Mouse (Mus musculus): ENCODE data around the gene Gm20736.
"Not testable (repeated sequence)": the region's sequence is repeated elsewhere in the genome, so short reads cannot be mapped to it uniquely, and the experiment has no call there.

The Gm20736 gene

DNA sequence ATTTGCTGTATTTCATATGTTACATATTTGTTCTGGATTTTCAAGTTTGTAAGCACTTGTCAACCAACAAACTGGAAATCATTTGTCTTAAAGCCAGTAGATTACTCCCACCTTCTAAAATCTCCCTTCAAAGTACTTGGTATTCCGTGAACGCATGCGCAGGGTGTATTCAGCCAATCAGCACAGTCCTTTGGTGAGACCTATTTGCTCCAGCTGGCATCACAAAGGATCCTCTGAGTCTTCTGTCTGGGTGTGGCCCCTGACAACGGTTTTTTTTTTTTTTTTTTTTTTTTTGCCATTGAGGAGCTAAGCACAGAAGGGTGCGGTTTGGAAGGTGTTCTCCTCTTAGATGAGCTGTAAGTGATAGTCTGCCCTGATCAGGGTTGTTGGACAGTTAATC, at the start of gene Gm20736:
TSS of gene Gm20736 (plus strand) at position 301 of the 400 bp plus-strand sequence.
- not testable (repeated sequence) for DNase-seq (ENCODE audit: low read depth, low spot score)
